Mouse (Mus musculus): ENCODE measurements around the gene C1qtnf7.

Gene C1qtnf7

GRCm38 (mm10) chr5:43515401-43515976 lies at the start of gene C1qtnf7:
Gene C1qtnf7, plus strand, starts transcription at chr5:43515538.
- no peak for DNase-seq (ENCODE audit: low spot score)

DNA sequence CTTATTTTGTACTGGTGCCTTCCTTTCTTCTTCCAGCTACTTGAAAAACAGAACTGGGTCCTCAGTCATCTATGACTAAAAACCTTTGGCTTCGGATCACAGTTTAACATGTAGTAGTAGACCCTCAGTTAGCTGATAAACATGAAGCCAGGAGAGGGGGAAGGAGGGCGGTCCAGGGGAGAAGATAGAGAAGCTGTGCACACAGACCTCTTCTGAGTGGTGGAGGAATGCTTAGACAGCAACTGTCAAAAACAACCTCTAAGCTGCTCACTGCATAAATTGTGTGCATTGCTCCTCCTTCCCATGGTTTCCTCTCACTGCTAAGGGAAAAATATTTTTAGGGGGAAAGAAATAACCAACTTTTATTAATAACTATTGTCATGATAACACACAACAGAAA lies 48.6 kb upstream of the C1qtnf7 start:
- no peak for DNase-seq (ENCODE audit: low spot score)

- no peak for DNase-seq (ENCODE audit: low spot score)
Measured at GRCm38 (mm10) chr5:43467214-43467613, 48.1 kb upstream of the C1qtnf7 start.

DNA sequence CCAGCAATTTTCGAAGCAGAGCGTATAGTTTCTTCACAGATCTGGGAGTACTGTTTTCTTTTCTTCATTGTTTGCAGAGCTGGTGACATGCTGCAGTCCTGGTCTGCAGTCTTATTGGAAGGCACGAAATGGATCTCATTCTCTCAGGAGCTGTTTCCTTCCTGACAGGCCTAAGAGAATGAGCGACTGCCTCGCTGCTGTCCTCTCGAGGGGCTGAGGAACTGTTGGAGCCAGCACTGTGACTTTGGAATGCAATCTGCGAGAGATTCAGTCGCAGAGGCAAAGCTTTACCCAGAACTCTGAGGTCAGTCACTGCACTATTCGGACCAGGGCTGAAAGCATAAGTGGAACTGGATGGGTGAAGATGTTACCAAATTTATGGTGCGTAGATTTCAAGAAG lies 46.4 kb upstream of the C1qtnf7 start:
- DNase-seq (ENCODE audit: low spot score): no peak

DNA sequence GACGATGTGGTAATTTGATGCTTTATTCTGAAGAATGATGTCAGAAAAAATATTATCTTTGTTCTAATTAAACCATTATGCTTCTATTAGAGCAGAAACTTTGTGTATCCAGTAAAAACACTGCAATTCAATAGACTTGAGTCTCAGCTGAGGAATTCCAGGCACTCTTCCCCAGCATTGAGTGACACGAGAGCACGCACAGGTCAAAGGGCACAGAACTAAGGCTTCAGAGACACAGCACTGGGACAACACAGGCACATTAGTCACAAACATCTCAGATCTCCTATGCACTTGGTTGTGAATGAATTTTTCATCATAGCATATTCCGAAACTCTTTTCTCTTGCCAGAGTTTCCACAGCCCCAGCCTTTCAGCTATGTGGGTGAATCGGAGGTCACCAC lies 37.4 kb upstream of the C1qtnf7 start:
- no peak for DNase-seq (ENCODE audit: low spot score)

DNA sequence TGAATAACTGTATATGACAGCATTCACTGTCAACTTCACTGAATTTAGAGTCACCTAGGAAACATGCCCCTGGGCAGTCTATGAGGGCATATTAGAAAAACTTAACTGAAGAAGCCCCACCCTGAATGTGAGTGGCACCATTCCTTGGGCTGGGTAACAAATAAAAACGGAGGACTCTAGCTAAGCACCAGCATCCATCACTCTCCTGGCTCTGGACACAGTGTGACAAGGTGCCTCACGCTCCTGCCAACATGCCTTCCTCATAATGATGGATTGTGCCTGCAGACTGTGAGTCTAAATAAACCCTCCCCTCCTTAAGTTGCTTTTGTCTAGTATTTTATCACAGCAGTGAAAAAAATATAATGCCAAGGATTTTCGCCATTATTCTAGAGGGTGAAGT lies 35.3 kb upstream of the C1qtnf7 start:
- DNase-seq (ENCODE audit: low spot score): no peak

- DNase-seq (ENCODE audit: low spot score): no peak
Measured at GRCm38 (mm10) chr5:43480786-43481185, 34.6 kb upstream of the C1qtnf7 start.

DNA sequence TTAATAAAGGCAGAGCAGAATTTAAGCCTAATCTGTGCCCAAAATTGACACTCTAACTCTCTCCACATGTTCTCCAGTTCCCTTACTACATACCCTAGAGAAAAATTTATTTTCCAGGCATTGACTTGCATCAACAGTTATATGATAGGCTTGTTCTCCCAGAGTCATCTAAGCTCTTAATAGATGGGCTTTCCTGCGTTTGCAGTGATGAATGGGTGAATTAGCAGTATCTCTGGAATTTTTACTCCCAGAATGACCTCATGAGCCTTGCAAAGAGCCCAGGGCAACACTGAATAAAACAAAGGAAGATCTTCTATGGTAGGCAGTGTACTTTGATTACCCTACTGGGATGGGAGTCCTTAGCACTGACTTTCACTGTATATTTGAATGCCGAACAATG lies 33.5 kb upstream of the C1qtnf7 start:
- DNase-seq (ENCODE audit: low spot score): no peak

GRCm38 (mm10) chr5:43501887-43502286 lies 13.5 kb upstream of the C1qtnf7 start:
- DNase-seq (ENCODE audit: low spot score): no peak

- no peak for DNase-seq (ENCODE audit: low spot score)
Measured at GRCm38 (mm10) chr5:43504243-43504786, 11.0 kb upstream of the C1qtnf7 start.

DNA sequence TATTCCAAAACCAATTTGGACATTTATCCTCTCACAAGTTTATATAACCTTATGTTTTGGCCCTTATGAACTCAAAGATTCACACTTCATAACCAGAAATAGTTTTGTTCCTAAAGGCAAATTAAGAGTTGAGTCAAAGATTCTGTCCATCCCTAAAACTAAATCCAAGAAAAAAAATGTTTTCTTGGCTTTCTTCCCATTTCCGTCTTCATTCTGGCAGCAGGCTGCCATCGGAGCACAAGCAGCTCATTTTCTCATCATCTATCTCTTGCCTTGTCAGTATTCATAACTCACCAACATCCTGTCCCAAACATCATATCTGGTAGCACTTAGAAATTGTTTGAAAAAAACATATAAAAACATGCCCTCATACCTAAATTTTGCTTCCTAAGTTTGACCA lies 6.9 kb upstream of the C1qtnf7 start:
- DNase-seq (ENCODE audit: low spot score): no peak

- DNase-seq (ENCODE audit: low spot score): no peak
Measured at GRCm38 (mm10) chr5:43508892-43509291, 6.4 kb upstream of the C1qtnf7 start.

GRCm38 (mm10) chr5:43511126-43511525 lies 4.2 kb upstream of the C1qtnf7 start:
- DNase-seq (ENCODE audit: low spot score): no peak

GRCm38 (mm10) chr5:43516491-43516890 lies 1.2 kb downstream of the C1qtnf7 start:
- no peak for DNase-seq (ENCODE audit: low spot score)

GRCm38 (mm10) chr5:43517313-43517712 lies 2.0 kb downstream of the C1qtnf7 start:
- DNase-seq (ENCODE audit: low spot score): peak; percentile 69

DNA sequence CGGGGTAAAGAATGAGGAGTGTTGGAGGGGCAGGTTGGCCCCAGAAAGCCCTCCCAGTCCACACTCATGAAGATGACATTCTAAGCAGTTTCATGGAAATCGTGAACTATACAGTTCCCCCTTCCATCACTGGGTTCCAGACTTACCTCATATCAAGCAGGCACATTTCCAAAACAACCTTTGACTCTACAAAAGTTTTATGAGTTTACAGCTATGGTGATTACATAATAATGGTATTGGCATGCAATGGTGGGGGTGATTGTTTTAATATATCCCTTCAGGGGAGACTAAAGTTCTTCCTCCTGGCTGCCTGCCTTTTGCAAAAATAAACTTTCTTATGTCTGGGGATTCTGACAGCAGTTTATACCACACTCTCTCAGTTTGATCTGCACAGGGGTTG lies 4.6 kb downstream of the C1qtnf7 start:
- no peak for DNase-seq (ENCODE audit: low spot score)

DNA sequence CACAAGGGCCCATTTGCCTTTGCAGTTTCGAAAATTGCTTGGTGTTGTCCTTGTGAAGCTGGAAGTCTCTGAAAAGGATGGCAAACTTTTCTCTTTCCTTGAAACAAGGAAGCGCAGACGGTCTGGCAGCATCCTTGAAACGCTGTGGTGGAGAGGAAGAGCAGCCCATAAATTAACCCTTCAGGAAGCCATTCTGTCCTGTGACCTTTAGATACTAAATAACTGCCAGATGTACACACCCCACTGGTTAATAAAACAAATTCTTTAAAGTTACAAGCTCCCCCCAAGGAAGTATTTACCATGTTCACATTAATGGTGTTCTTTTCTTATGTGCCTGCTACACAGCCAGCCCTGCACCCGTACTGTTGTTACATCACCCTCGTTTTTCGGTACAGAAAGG lies 6.0 kb downstream of the C1qtnf7 start:
- no peak for DNase-seq (ENCODE audit: low spot score)

- DNase-seq (ENCODE audit: low spot score): no peak
Measured at GRCm38 (mm10) chr5:43522866-43523265, 7.5 kb downstream of the C1qtnf7 start.

DNA sequence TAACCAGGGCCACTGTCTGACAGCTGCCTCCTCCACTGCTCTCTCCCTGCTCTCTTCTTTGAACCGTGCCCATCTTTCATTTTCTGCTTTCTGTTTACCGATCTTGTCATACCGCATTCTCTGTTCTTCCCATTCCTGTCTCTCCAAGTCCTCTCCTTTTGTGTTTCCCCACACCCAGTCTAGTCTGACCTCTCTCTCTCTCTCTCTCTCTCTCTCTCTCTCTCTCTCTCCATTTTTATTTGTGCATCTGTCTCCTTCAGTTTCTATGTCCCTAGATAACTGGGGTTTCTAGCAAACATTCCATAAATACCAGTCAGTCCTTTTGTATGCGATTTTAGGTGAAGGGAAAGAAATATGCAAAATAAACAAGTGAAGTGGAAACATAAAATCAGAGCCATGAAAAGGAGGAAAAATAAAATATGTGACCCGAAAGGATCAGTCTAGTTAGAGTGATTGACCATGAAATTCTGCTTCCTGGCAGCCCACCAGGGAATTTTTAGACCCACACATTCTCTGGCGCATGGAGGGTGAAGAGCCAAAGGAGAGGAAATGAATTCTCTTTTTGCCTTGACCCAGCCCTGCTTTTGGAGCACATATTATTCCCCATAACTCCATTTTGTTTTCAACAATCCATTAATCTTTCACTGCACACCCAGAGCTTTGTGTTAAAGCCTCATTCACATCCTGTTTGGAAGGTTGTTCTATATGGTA lies 11.7 kb downstream of the C1qtnf7 start:
- DNase-seq (ENCODE audit: low spot score): no peak

DNA sequence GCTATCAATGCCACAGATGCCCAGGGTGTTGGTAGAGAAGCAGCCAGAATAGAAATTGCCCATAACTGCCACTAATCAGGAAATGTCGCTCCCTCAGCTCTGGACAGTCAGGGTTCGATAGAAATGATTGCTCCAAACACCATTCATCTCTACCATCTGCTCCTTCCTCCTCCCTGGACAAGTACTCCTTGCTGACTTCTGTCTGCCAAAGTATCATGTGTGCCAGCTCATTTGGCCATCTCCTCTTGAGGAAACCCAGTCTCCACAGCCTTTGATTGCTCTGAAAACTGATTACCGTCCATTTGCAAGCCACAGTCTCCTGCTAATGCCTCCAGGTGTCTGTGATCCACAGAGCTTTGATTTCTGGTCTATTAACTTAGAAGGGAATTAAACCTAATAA lies 14.8 kb downstream of the C1qtnf7 start:
- DNase-seq (ENCODE audit: low spot score): no peak

GRCm38 (mm10) chr5:43530886-43531285 lies 15.5 kb downstream of the C1qtnf7 start:
- DNase-seq (ENCODE audit: low spot score): no peak

DNA sequence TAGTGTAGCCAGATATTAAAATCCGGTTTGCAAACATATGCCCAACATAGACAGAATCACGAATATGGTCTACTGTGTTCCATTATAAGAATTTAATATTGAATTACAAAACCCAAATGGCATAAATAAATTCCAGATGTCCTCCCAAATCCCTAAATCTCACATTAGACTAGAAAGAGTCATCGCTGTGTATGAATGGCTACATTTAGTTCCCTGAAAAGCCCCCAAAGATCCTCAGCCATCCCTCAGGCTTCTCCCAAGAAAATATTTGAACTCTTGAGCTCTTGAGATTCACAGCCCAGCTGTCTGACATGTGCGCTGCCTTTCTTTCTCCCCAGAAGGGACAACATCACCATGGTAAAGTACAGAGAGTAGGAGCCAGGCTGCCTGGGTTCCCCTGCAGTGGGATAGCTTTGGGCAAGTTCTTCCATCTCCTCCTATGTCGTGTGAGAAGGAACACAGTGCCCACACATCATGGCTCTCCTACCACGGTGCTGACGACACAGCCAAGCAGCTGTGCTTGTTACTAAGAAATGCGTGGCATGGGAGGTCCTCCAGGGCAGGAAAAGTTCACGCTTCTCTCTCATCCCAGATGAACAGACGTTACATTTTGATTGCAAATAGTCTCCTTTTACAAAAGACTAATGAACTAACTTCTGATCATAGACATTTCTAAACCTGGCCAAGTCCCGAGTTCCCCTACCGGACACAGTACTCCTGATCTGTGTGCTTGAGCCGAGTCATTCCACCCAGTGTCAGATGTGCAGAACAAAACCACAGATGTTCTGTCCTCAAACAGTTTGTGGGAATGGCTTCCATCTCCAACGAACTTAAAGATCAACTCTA lies 23.2 kb downstream of the C1qtnf7 start:
- DNase-seq (ENCODE audit: low spot score): no peak

DNA sequence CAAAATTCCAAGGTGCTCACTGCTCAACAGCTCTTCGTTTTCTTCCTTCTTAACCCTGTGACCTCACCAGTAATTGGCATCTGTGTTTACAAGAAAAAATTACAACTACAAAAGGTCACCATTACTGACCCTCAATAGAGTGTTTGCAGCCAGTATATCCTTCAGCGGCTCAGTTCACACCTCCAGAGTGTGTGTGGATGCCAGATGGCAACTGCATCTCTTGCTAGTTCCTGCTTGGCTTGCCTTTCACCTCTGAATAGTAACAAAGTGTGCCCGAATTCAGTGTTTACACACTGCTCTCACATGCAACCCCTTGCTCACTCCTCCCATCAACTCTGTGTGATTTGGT lies 23.8 kb downstream of the C1qtnf7 start:
- no peak for DNase-seq (ENCODE audit: low spot score)

Data from testis, postnatal 10 days (tissue).